ENCODE assay signal across 8 mouse cellular contexts in genomic region chr3:96243921-96244572, GRCm38 (mm10). TPM values are rescaled to one million over a fixed set of nuclear protein-coding genes. Genes with fewer than 3 reads are reported as not detected.
A peak's percentile ranks its signal among the peaks of the same experiment; 100 is the strongest.
DNase-seq lines count a peak whose midpoint lies in the region; ATAC-seq and TF ChIP-seq lines count a peak whose summit lies in the region.

No protein-coding gene starts in this region.

- DNase-seq in lung, adult 2 months: no peak
- no peak for DNase-seq in lung, postnatal 36 days
- DNase-seq in intestine, embryonic 14.5 days (ENCODE audit: low spot score): no peak
- no peak for DNase-seq in right cerebral cortex, adult 18-20 months
- no peak for DNase-seq in frontal cortex, postnatal 36 days (ENCODE audit: low spot score in 2 of 2)

- H3K27ac ChIP-seq in embryonic facial prominence, embryonic 13.5 days: peak overlapping the region; percentile 98
- H3K27ac ChIP-seq in intestine, embryonic 14.5 days (ENCODE audit: low read depth): peak overlapping the region; percentile 93
- H3K27ac ChIP-seq in midbrain, embryonic 12.5 days (replicated peaks): peak overlapping the region; percentile 98

- no peak for ATAC-seq in embryonic facial prominence, embryonic 13.5 days (ENCODE audit: insufficient number of reproducible peaks, insufficient read depth, low FRiP score, low TSS enrichment, low read depth)
- no peak for ATAC-seq in intestine, embryonic 14.5 days (replicated peaks; ENCODE audit: low FRiP score, low TSS enrichment, low read depth)
- ATAC-seq in midbrain, embryonic 12.5 days (ENCODE audit: low FRiP score, low read depth): no peak
- ATAC-seq in cerebellum, adult (ENCODE audit: insufficient number of reproducible peaks, low FRiP score, low TSS enrichment): no peak

- H3K36me3 ChIP-seq in embryonic facial prominence, embryonic 13.5 days: no peaks in the 10 kb centered on the region
- no peaks in the 10 kb centered on the region for H3K36me3 ChIP-seq in intestine, embryonic 14.5 days (ENCODE audit: control insufficient read depth, insufficient read depth, low read length)
- no peaks in the 10 kb centered on the region for H3K36me3 ChIP-seq in midbrain, embryonic 12.5 days

- H3K27me3 ChIP-seq in embryonic facial prominence, embryonic 13.5 days: no peaks in the 10 kb centered on the region
- H3K27me3 ChIP-seq in intestine, embryonic 14.5 days (replicated peaks; ENCODE audit: control insufficient read depth, insufficient read depth, low read length): no peaks in the 10 kb centered on the region
- no peaks in the 10 kb centered on the region for H3K27me3 ChIP-seq in midbrain, embryonic 12.5 days

- peak overlapping the region; percentile 62 for H3K4me2 ChIP-seq in embryonic facial prominence, embryonic 13.5 days
- H3K4me2 ChIP-seq in intestine, embryonic 14.5 days (ENCODE audit: low read length): peak overlapping the region; percentile 53
- H3K4me2 ChIP-seq in midbrain, embryonic 12.5 days (replicated peaks): peak overlapping the region; percentile 65

- TF ChIP-seq POLR2A in lung, adult 2 months (IDR thresholded peaks at IDR 0.05; ENCODE audit: borderline replicate concordance, extremely low read depth, low read depth, low read length): no peak

- peak overlapping the region; percentile 76 for H3K9ac ChIP-seq in embryonic facial prominence, embryonic 13.5 days
- H3K9ac ChIP-seq in intestine, embryonic 14.5 days (ENCODE audit: low read length): peak overlapping the region; percentile 69
- peak overlapping the region; percentile 73 for H3K9ac ChIP-seq in midbrain, embryonic 12.5 days (replicated peaks)

- no peak for TF ChIP-seq CTCF in lung, adult 2 months (IDR thresholded peaks at IDR 0.05; ENCODE audit: insufficient read depth, low read length)

- no peaks in the 10 kb centered on the region for H3K9me3 ChIP-seq in embryonic facial prominence, embryonic 13.5 days
- H3K9me3 ChIP-seq in intestine, embryonic 14.5 days (ENCODE audit: control insufficient read depth, low read length): no peaks in the 10 kb centered on the region
- H3K9me3 ChIP-seq in midbrain, embryonic 12.5 days: no peaks in the 10 kb centered on the region

- peak overlapping the region; percentile 91 for H3K4me3 ChIP-seq in lung, adult 2 months (replicated peaks; ENCODE audit: extremely low read depth, low read depth, low read length)
- peak overlapping the region; percentile 51 for H3K4me3 ChIP-seq in embryonic facial prominence, embryonic 13.5 days
- H3K4me3 ChIP-seq in intestine, embryonic 14.5 days (ENCODE audit: low read depth, low read length): 0 out of 2 replicates have a peak overlapping the region, but pooled peaks have one; percentile 39
- 0 out of 2 replicates have a peak overlapping the region, but pooled peaks have one; percentile 50 for H3K4me3 ChIP-seq in midbrain, embryonic 12.5 days

- H3K4me1 ChIP-seq in lung, adult 2 months (ENCODE audit: control insufficient read depth, insufficient read depth, low read length): peaks cover 13% of the 10 kb centered on the region
- peaks cover 38% of the 10 kb centered on the region for H3K4me1 ChIP-seq in embryonic facial prominence, embryonic 13.5 days
- H3K4me1 ChIP-seq in intestine, embryonic 14.5 days (replicated peaks; ENCODE audit: control insufficient read depth, insufficient read depth, low read length): peaks cover 18% of the 10 kb centered on the region
- peaks cover 31% of the 10 kb centered on the region for H3K4me1 ChIP-seq in midbrain, embryonic 12.5 days

- 64% methylated on average over 7 of the region's 7 CpGs for WGBS in lung, adult 2 months
- WGBS in embryonic facial prominence, embryonic 13.5 days: 78% methylated on average over 7 of the region's 7 CpGs
- WGBS in intestine, embryonic 14.5 days: 77% methylated on average over 7 of the region's 7 CpGs
- 84% methylated on average over 7 of the region's 7 CpGs for WGBS in midbrain, embryonic 12.5 days

RNA-seq across cellular contexts. Expression of gene Hist2h2aa1, which starts 1.2 kb away (rescaled TPM):
- polyA plus RNA-seq in lung, adult 2 months (2012; rRNA removed): 203 and 266 TPM in 2 replicates
- 14.9 and 20.9 TPM in 2 replicates for polyA plus RNA-seq in embryonic facial prominence, embryonic 13.5 days (2015; fragmentation: Nextera tagmentation; extraction: Ambion mirVana)
- 16.3 and 23.3 TPM in 2 replicates for polyA plus RNA-seq in intestine, embryonic 14.5 days (2014; fragmentation: Nextera tagmentation; extraction: Ambion mirVana)
- 27.1 and 35.0 TPM in 2 replicates for polyA plus RNA-seq in midbrain, embryonic 12.5 days (2016; fragmentation: Nextera tagmentation; extraction: Ambion mirVana)

RNA-seq across cellular contexts. Expression of gene Hist2h3c1, which starts 2.4 kb away (rescaled TPM):
- not detected in 2 replicates for polyA plus RNA-seq in lung, adult 2 months (2012; rRNA removed)
- 1.5 TPM in 1 of 2 replicates, not detected in the other for polyA plus RNA-seq in embryonic facial prominence, embryonic 13.5 days (2015; fragmentation: Nextera tagmentation; extraction: Ambion mirVana)
- polyA plus RNA-seq in intestine, embryonic 14.5 days (2014; fragmentation: Nextera tagmentation; extraction: Ambion mirVana): 0.56 and 2.0 TPM in 2 replicates
- 1.4 TPM in 1 of 2 replicates, not detected in the other for polyA plus RNA-seq in midbrain, embryonic 12.5 days (2016; fragmentation: Nextera tagmentation; extraction: Ambion mirVana)

RNA-seq across cellular contexts. Expression of gene Hist2h2aa2, which starts 4.0 kb away (rescaled TPM):
- polyA plus RNA-seq in lung, adult 2 months (2012; rRNA removed): 38.5 and 132 TPM in 2 replicates
- polyA plus RNA-seq in embryonic facial prominence, embryonic 13.5 days (2015; fragmentation: Nextera tagmentation; extraction: Ambion mirVana): 52.8 and 67.0 TPM in 2 replicates
- polyA plus RNA-seq in intestine, embryonic 14.5 days (2014; fragmentation: Nextera tagmentation; extraction: Ambion mirVana): 33.3 and 45.5 TPM in 2 replicates
- polyA plus RNA-seq in midbrain, embryonic 12.5 days (2016; fragmentation: Nextera tagmentation; extraction: Ambion mirVana): 56.2 and 67.7 TPM in 2 replicates

RNA-seq across cellular contexts. Expression of gene Hist2h3c2, which starts 5.1 kb away (rescaled TPM):
- polyA plus RNA-seq in lung, adult 2 months (2012; rRNA removed): 17.3 and 35.2 TPM in 2 replicates
- 6.4 and 10.0 TPM in 2 replicates for polyA plus RNA-seq in embryonic facial prominence, embryonic 13.5 days (2015; fragmentation: Nextera tagmentation; extraction: Ambion mirVana)
- 8.3 and 8.7 TPM in 2 replicates for polyA plus RNA-seq in intestine, embryonic 14.5 days (2014; fragmentation: Nextera tagmentation; extraction: Ambion mirVana)
- polyA plus RNA-seq in midbrain, embryonic 12.5 days (2016; fragmentation: Nextera tagmentation; extraction: Ambion mirVana): 9.8 and 14.7 TPM in 2 replicates

RNA-seq across cellular contexts. Expression of gene Hist2h4, which starts 19.1 kb away (rescaled TPM):
- polyA plus RNA-seq in lung, adult 2 months (2012; rRNA removed): 5.1 and 5.6 TPM in 2 replicates
- 11.2 and 12.5 TPM in 2 replicates for polyA plus RNA-seq in embryonic facial prominence, embryonic 13.5 days (2015; fragmentation: Nextera tagmentation; extraction: Ambion mirVana)
- polyA plus RNA-seq in intestine, embryonic 14.5 days (2014; fragmentation: Nextera tagmentation; extraction: Ambion mirVana): 11.1 and 14.2 TPM in 2 replicates
- polyA plus RNA-seq in midbrain, embryonic 12.5 days (2016; fragmentation: Nextera tagmentation; extraction: Ambion mirVana): 13.3 and 18.2 TPM in 2 replicates

Comparison
In these comparisons a context has a peak if more than half of its experiments do, and no peak if none do; other contexts are left out.
1. H3K4me3 ChIP-seq: peak in every context shown above with its lines; median percentile 91 in lung, adult 2 months; 51 in embryonic facial prominence, embryonic 13.5 days; 50 in midbrain, embryonic 12.5 days; 39 in intestine, embryonic 14.5 days.